Mouse (Mus musculus) lung, embryonic 16.5 days (tissue): ENCODE data around the gene Gm10642. TPM values are rescaled to one million over a fixed set of nuclear protein-coding genes. Genes with fewer than 3 reads are reported as not detected.

Experiments
- ATAC-seq: fragments of 200-750 bp; cut with Nextera tagmentation; 2 replicates; pipeline ENCODE4 v1.8.0; 2017; ENCODE audit warnings: low read depth, mild to moderate bottlenecking, moderate library complexity
- H3K27ac ChIP-seq: fragments of 300-500 bp; sonication (generic); 2 replicates; pipeline ENCODE4 v1.5.1; 2014; ENCODE audit warnings: mild to moderate bottlenecking, control low read depth, low read length
- H3K27me3 ChIP-seq: fragments of 300-500 bp; sonication (generic); 2 replicates; pipeline ENCODE4 v1.6.1; 2014; ENCODE audit warnings: low read depth, low read length, mixed read lengths; ENCODE audit not compliant: control insufficient read depth, insufficient read depth
- H3K36me3 ChIP-seq: fragments of 300-500 bp; sonication (generic); 2 replicates; pipeline ENCODE4 v1.6.1; 2014; ENCODE audit warnings: low read length; ENCODE audit not compliant: control insufficient read depth, insufficient read depth
- H3K4me1 ChIP-seq: fragments of 300-500 bp; sonication (generic); replicated peaks from 2 replicates; pipeline ENCODE4 v1.6.1; 2014; ENCODE audit warnings: low read length, mixed read lengths; ENCODE audit not compliant: control insufficient read depth, insufficient read depth
- H3K4me2 ChIP-seq: fragments of 300-500 bp; sonication (generic); 2 replicates; pipeline ENCODE4 v1.6.1; 2014; ENCODE audit warnings: low read depth, low read length, control low read depth
- H3K4me3 ChIP-seq: fragments of 300-500 bp; sonication (generic); 2 replicates; pipeline ENCODE4 v1.5.1; 2014; ENCODE audit warnings: mild to moderate bottlenecking, low read length, control low read depth
- H3K9ac ChIP-seq: fragments of 300-500 bp; sonication (generic); 2 replicates; pipeline ENCODE4 v1.6.1; 2014; ENCODE audit warnings: low read length, control low read depth
- H3K9me3 ChIP-seq: fragments of 300-500 bp; sonication (generic); 2 replicates; pipeline ENCODE4 v1.6.1; 2016; ENCODE audit warnings: low read length; ENCODE audit not compliant: control insufficient read depth
- WGBS: fragments of 180-500 bp; shearing (Covaris S2); extraction: QIAGEN DNeasy Blood & Tissue Kit; methylation state at CpG from one replicate; pipeline ENCODE4 v1.1.7; 2014; 5-methylcytosine and 5-hydroxymethylcytosine counted together
- polyA plus RNA-seq: library from polyadenylated mRNA; unstranded; fragments of >200 nt; fragmentation: Nextera tagmentation; extraction: Ambion mirVana; gene quantifications from 2 replicates; pipeline ENCODE4 v1.2.1, GENCODE M21; 2015

Gene Gm10642
- polyA plus RNA-seq, 1 experiment from 2014 or later, result 0.11 TPM

DNA sequence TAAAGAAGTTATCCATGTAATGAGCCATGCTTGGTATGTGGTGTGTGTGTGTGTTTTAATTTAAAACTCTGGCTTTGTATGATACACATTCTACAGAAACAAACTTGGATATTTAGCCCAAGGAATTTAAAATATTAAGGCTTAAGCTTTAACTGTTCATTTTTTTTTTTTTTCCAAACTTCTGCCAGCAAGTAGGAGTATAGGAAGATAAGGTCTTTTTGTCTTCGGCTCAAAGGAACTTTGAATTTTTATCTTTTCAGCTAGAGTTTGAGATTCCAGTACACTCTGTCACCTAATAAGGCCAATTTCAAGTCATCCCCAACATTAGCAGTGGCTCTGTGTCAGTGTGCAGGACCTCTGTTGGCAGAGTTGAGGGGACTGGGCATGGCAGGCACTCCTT lies 26.2 kb downstream of the Gm10642 start:
- no peak for ATAC-seq
- Histone ChIP-seq H3K4me2 (no peak overlapping the region), H3K27me3 (no peaks in the 10 kb centered on the region), H3K36me3 (no peaks in the 10 kb centered on the region), H3K9me3 (no peaks in the 10 kb centered on the region), H3K4me1 (peaks cover 17% of the 10 kb centered on the region), H3K9ac (0 out of 2 replicates have a peak overlapping the region, but pooled peaks have one; percentile 28), H3K27ac (no peak overlapping the region), H3K4me3 (no peak overlapping the region)
- 17% methylated on average over 1 of the region's 1 CpGs for WGBS

DNA sequence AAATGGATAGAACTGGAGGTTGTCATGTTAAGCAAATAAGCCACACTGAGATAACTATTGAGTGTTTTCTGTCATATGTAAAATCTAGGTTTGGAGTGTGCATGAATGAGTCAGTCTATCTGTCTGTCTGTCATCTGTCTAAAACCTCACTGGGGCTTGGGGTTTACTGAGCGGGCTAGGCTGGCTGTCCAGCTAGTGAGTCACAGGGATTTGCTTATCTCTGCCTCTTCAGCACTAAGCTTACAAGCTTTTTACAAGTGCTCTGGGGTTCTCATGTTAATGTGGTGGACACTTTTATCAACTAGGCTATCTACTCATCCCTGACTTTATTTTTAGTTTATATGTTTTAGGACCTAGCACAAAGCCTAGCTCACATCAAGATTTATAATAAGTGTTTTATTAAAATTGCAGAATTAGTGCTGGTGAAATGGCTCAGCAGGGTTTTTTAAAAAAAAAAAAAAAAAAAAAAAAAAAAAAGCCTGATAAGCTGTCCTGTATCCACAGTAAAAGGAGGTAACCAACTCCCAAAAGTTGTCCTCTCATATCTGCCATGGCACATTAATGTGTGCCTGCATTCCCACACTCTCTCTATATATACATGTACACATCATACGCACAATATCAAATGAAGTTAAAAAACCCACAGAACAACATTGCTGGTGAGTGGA lies 32.4 kb downstream of the Gm10642 start:
- WGBS, result 79% methylated on average over 2 of the region's 2 CpGs
- H3K27me3 ChIP-seq, result no peaks in the 10 kb centered on the region
- H3K4me2 ChIP-seq, result no peak overlapping the region
- H3K4me1 ChIP-seq, result peaks cover 4% of the 10 kb centered on the region; the same call in 1 of the 2 replicates
- no peaks in the 10 kb centered on the region for H3K9me3 ChIP-seq
- H3K9ac ChIP-seq, result no peak overlapping the region
- no peaks in the 10 kb centered on the region for H3K36me3 ChIP-seq
- no peak overlapping the region for H3K4me3 ChIP-seq
- ATAC-seq, result no peak
- no peak overlapping the region for H3K27ac ChIP-seq

DNA sequence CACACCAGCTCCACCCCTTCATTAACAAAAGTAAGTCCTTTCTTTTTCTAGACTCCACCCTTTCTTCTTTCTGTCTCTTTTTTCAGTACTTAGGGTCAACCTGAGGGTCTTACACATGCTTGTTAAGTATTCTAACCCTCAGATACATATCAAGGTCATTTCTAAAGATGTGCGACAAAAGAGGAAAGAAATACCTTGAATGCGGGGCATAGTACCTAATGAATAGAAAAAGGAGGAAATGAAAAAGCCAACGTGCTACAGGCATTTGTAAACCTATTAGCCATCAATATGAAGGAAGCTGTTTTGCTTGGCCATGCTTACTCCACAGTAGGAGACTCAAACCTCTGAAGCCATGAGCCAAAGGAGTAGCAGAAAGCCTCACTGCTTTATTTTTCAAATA lies 33.9 kb downstream of the Gm10642 start:
- no peak for ATAC-seq
- WGBS, result 76% methylated on average over 3 of the region's 3 CpGs
- Histone ChIP-seq H3K4me1 (0 out of 2 replicates have a peak, but pooled peaks cover 2% of the 10 kb centered on the region), H3K27me3 (no peaks in the 10 kb centered on the region), H3K9me3 (no peaks in the 10 kb centered on the region), H3K9ac (no peak overlapping the region), H3K36me3 (no peaks in the 10 kb centered on the region), H3K27ac (no peak overlapping the region), H3K4me2 (no peak overlapping the region), H3K4me3 (no peak overlapping the region)

DNA sequence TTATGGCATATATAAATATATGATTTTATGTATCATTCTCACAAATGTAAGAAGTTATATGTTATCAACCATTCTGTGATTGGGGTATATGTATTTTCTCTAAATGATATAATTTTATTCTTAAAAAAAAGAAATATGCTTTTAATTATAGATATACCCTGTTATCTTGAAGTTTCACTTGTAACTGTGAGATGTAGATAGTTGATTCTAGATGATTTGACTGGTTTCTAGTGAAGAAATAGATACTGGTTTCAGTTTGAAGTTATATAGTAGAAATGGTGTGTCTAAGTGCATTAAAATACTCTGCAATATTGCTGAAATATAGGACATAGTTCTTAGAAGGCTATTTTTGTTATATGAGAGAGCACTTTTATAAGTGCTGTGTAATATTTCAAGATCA lies 34.5 kb downstream of the Gm10642 start:
- no peak overlapping the region for H3K27ac ChIP-seq
- no peaks in the 10 kb centered on the region for H3K9me3 ChIP-seq
- no peak overlapping the region for H3K4me3 ChIP-seq
- H3K4me2 ChIP-seq, result no peak overlapping the region
- no peak overlapping the region for H3K9ac ChIP-seq
- no peaks in the 10 kb centered on the region for H3K27me3 ChIP-seq
- H3K4me1 ChIP-seq, result 0 out of 2 replicates have a peak, but pooled peaks cover 2% of the 10 kb centered on the region
- no peak for ATAC-seq
- H3K36me3 ChIP-seq, result no peaks in the 10 kb centered on the region

DNA sequence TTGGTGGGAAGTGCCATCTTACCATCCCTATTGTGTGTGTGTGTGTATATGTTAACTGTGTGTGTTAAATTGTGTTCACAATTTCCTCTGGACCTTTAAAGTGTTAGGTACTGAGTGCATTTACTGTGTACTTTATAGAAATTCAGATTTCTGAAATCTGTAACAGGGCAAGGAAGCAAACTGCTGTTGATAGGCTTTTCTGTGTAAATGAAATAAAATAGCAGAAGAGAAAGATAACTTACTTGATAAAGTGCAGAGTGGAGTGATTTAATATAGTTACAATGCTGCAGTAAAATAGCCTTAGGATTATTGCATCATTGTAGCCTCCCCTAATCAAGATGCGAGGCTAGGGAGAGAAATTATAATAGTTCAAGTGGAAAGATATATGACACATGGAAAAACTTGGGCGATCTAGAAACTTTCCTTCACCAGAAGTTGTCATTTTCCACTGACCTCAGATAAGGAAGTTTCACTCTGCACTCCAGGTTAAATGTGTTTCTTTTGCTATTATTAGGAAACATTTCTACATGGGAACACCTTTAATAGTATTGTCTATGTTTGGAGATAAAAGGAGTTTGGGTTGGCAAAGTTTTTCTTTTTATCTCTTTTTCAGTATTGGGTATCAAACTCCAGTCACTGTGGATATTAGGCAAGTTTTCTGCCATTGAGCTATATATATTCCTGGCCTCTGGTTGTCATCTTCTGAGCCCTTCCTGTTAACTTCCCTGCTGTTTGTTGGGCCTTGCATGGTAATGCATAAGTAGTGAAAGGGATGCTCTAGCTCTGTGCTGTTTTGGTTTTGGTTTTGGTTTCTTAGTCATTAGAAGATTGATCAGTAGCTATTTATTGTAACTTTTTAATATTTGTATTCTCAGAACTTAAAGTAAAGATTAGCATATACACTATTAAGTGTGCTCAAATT lies 36.0 kb downstream of the Gm10642 start:
- WGBS, result 46% methylated on average over 2 of the region's 2 CpGs
- Histone ChIP-seq H3K9ac (no peak overlapping the region), H3K4me2 (no peak overlapping the region), H3K27ac (no peak overlapping the region), H3K4me3 (no peak overlapping the region), H3K27me3 (no peaks in the 10 kb centered on the region), H3K36me3 (no peaks in the 10 kb centered on the region), H3K9me3 (no peaks in the 10 kb centered on the region), H3K4me1 (0 out of 2 replicates have a peak, but pooled peaks cover 2% of the 10 kb centered on the region)
- no peak for ATAC-seq

DNA sequence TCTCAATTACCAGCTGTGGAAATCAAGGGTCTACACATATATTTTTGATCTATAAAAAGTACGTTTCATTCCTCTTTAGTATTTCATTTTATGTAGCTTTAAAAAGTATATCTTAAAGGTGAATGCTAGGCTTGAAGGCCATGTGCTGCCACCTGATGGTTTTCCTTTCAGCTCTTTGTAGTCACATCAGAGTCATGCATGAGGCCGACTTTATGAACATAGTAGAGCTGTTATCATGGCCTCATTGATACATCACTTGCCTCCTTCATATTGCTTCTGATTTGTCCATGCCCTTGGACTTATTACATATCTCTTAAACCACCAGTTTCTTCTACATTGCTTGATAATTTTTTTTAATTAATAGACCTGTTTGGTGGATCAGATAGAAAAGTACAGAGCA lies 39.7 kb downstream of the Gm10642 start:
- no peak overlapping the region for H3K4me3 ChIP-seq
- whole genome bisulfite sequencing, result 89% methylated on average over 2 of the region's 2 CpGs
- no peaks in the 10 kb centered on the region for H3K27me3 ChIP-seq
- H3K36me3 ChIP-seq, result no peaks in the 10 kb centered on the region
- no peak for ATAC-seq
- no peaks in the 10 kb centered on the region for H3K9me3 ChIP-seq
- no peak overlapping the region for H3K9ac ChIP-seq
- H3K4me2 ChIP-seq, result no peak overlapping the region
- H3K27ac ChIP-seq, result no peak overlapping the region
- peaks cover 2% of the 10 kb centered on the region for H3K4me1 ChIP-seq

DNA sequence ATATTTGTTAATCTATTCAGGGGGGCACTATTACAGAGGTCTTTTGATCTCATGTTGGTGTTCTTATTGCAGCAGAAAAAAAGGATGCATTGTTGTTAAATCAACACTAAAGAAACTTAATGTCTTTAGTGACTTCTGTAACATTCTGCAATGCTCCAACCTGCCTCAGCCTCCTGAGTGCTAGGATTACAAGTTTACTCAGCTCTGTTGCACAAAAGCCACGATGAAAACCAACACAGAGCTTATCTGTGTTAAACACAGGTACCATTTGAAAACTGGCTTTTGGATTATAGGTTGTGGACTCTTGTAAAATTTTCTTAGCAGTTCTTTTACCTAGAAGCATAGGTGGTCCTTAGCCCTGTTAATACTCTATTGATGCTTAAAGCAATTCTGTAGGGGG lies 42.0 kb downstream of the Gm10642 start:
- Histone ChIP-seq H3K4me1 (no peaks in the 10 kb centered on the region; the same call in none of the 2 replicates), H3K9me3 (no peaks in the 10 kb centered on the region), H3K4me3 (no peak overlapping the region), H3K36me3 (no peaks in the 10 kb centered on the region), H3K9ac (no peak overlapping the region), H3K4me2 (no peak overlapping the region), H3K27me3 (no peaks in the 10 kb centered on the region), H3K27ac (no peak overlapping the region)
- no peak for ATAC-seq
- WGBS, result 71% methylated on average over 1 of the region's 1 CpGs

DNA sequence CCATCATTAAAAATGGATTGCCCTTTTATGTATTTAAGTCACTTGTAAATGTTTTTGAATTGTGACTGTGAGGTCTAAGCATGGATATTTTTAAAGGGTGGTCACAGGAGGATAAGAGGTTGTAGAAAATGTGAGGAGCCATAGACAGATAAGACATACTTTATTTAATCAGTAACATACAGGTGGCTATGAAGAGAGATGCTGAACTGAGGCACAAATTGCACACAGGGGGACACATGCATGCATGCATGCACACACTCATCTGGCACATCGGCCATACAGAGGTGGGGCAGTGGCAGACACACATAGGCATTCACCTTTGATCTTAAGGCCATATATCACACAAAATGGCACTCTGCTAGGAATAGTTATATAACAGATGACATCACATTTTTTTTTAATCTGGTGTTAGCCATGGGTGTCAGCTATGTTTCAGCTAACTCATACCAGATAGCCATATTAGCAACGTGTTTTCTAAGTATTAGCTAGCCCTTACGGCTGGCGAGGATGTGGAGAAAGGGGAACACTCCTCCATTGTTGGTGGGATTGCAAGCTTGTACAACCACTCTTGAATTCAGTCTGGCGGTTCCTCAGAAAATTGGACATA lies 47.6 kb downstream of the Gm10642 start:
- no peak overlapping the region for H3K4me3 ChIP-seq
- H3K9me3 ChIP-seq, result no peaks in the 10 kb centered on the region
- no peak overlapping the region for H3K9ac ChIP-seq
- no peaks in the 10 kb centered on the region; the same call in none of the 2 replicates for H3K4me1 ChIP-seq
- no peak overlapping the region for H3K27ac ChIP-seq
- H3K36me3 ChIP-seq, result no peaks in the 10 kb centered on the region; the same call in 1 of the 2 replicates
- no peaks in the 10 kb centered on the region for H3K27me3 ChIP-seq
- 93% methylated on average over 5 of the region's 5 CpGs for WGBS
- ATAC-seq, result no peak
- H3K4me2 ChIP-seq, result no peak overlapping the region

DNA sequence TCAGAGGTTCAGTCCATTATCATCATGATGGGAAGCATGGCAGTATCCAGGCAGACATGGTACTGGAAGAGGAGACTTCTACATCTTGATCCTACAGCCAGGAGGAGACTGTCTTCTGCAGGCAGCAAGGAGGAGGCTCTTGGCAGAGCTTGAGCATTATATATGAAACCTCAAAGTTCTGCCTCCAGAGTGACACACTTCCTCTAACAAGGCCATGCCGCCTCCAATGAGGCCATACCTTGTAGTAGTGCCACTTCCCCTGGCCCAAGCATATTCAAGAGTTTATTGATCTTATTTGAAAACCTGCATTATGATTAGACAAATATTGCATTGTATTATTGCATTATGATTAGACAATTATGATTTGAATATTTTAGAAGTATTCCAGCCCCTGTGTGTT lies 50.4 kb downstream of the Gm10642 start:
- H3K9ac ChIP-seq, result no peak overlapping the region
- no peak overlapping the region for H3K27ac ChIP-seq
- no peak overlapping the region for H3K4me2 ChIP-seq
- no peaks in the 10 kb centered on the region for H3K9me3 ChIP-seq
- no peaks in the 10 kb centered on the region; the same call in 1 of the 2 replicates for H3K36me3 ChIP-seq
- 93% methylated on average over 1 of the region's 1 CpGs for WGBS
- no peaks in the 10 kb centered on the region for H3K4me1 ChIP-seq
- ATAC-seq, result no peak
- H3K27me3 ChIP-seq, result no peaks in the 10 kb centered on the region
- no peak overlapping the region for H3K4me3 ChIP-seq
